Mouse (Mus musculus) urinary bladder, postnatal 25 days (tissue): ENCODE measurements at regions not wholly inside any gene's neighbourhood (a gene's known extent, or its start where the extent isn't known, plus 50 kb on each side); places are given as distances from the start of the nearest gene placed in this dataset.

Experiments
- DNase-seq: peaks from one replicate; pipeline ENCODE4 v3.0.0; 2022; ENCODE audit warnings: low spot score

DNA sequence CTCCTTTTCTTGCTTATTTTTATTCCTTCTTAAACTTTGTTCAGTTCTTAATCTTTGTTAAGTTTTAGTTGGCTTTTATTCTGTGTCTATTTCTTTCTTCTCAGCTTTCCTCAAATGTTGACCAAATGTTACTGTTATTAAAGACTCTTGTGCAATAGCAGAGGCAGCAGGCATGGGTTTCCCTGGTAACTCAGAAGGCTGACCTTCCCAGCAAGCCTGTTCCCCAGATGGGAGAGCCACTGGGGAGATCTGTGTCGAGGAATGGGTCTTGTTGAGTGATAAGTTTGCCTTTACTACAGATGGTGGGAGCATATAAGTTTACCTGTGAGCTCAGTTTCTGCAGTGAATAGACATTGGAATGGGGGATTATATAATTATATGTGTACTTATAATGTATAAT lies 237.2 kb downstream of the Plpp3 start:
- DNase-seq = no peak

GRCm38 (mm10) chr4:105397451-105397850 lies 240.3 kb downstream of the Plpp3 start:
- no peak for DNase-seq

DNA sequence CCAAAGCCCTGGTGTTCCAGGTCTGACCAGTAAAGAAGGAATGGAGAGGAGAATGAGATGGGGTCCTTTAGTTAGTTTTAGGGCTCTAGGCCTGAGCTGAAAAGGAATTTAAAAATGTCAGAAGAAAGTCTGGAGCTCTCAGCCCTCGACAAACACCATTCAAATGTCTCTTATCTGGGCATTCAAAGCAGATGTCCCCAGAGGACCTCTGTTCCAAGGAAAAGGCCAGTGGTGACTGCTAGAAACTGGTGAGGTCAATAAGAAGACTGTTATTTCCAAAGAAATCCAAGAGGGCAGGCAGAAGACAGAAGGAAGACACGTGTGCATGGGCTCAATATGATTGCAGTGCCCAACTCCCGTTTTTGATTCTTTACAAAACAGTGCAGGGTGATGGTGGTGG lies 244.9 kb downstream of the Plpp3 start:
- DNase-seq = no peak

DNA sequence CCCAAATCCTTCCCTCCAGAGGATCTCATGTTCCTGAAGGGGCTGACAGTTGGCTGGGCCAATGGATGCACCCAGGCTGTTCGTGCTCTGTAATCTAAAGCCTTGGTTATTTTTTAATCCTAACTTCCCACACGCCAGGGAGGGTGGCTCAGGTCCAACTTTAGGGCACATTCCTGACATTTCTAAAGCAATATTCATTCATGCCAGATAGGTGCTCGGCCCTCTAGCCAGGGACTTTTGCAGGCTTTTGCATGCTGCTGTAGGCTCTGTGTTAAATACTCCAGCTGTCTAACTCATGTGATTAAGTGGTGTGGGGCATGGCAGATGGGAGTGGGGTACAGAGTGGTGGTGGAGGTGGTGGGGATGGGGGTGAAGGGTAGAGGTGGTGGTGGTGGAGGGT lies 246.0 kb downstream of the Plpp3 start:
- peak; percentile 48 for DNase-seq

DNA sequence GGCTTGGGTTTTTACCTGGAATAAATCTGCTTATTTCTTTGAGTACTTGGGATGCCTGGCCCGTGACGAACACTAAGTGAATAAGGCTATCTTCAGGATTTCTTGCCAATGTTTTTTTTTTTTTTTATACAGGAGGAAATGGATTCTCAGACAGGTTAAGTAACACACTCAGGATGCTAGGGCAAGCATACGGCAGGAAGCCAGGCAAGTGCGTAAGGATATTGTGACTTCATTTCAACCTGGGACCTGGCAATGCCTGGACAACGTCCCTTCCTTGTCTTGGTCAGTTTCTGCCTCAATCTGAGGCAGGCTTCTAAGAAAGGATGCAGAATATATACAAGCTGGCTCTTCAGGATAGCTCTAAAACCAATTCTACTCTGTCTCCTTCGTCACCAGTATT lies 246.5 kb downstream of the Plpp3 start:
- DNase-seq = no peak

DNA sequence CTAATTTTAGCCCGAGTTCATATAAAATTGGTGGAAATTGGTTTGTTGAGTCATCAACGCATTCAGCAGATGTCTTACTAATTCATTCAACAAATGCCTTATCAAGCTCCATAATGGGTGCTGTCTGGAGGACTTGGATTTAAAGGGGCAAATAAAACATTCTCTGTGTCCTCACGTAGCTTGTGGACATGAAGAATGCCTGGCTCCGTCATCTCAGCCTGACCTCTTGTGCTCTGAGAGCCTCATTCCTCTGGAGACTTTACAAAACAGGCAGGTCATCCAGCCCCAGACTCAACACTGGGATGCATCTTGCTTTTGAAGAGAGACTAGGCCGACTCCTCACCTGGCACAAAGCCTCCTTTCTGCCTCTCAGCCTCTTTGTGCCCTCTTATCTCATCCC lies 248.6 kb downstream of the Plpp3 start:
- DNase-seq = no peak

- DNase-seq = no peak
These were observed 249.8 kb downstream of the Plpp3 start for GRCm38 (mm10) chr4:105406786-105407464.

DNA sequence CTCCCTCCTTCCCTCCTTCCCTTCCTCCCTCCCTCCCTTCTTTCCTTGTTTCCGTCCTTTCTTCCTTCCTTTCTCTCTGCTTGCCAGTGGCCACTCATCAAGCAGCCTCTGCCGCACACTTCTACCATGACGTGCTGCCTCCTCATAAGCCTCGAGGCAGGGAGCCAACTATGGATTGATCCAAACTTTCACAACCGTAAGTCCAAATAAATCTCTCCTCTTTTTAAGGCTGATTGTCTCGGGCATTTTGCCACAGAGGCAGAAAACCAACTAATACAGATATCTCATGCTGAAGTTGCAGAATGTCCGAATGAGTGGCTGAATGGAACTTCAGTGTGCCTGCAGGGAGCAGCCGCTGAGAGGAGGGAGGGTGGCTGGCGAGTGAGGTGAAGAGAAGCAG lies 251.7 kb downstream of the Plpp3 start:
- DNase-seq = no peak

DNA sequence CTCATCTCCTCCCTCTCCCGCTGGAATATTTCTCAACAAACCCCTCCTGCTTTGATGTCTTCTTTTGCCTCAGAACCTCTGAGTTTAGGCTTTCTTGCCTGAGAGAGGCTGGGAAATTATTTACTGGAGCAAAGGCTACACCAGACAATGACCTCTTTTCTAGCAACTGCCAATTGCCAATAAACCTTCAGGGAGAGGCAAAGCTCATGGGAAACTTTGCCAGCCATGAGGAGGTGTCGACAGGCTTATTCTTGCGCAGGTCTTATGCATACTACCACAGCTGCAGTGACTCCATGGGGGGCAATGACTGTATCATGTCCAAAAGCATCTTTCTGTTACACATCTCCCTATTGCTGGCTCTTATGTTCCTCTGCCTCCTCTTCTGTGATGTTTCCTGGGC lies 260.0 kb downstream of the Plpp3 start:
- DNase-seq = no peak

DNA sequence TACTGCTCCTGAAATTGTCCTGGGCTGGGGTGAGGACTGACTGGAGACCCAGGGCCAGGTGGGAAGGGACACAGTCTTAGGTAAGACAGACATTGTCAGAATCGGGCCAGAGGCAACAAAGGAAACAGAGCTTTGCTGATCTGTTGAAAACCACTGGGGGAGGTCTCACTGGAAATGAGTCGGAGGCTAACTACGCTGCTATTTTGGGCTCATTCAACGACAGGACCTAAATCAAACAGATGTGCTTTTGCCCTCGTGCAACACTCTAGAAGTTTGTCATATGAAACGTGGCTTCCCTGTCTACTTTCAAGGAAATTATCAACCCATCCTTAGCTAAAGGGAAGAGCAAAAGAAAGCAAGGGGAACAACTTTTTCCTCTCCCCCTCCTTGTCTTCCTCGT lies 265.3 kb downstream of the Plpp3 start:
- no peak for DNase-seq

DNA sequence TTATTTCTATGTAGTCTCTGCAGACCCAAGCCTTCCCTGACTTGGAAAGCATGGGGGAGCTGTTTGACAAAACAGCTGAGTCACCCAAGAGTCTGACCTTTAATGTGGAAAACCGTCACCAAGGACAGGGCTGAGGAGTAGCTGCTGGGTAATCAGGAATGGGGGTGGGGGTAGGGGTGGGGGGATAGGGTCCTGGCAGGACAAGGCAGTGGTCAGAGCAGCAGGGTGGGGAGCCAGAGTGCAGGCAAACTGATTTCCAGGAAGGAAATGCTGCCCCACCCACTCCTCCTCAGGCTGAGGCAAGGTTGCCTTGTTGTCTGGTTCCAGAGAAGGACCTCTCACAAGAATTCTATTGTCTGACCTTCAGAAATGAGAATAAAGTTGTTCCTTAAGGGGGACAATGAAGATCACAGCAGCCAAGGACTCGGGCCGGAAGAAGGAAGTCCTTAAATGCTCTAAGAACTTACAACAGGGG lies 266.6 kb downstream of the Plpp3 start:
- no peak for DNase-seq

DNA sequence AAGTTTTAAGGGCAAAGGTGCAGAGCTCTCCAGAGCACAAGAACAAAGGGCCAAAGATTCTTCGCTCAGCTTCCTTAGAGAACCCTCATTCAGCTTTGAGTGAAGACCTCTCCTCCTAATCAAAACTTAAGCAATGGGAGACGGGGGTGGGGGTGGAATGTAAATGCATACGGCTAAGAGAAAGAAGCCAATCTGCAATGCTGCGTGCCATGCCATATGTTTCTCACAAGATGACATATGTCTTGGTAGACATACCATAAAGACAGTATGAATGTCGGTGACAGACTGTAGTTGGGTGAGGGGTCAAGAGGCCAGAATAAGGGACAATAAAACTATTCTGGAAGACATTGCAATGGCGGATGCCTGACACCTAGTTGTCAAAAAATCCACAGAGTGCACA lies 267.9 kb downstream of the Plpp3 start:
- no peak for DNase-seq

- DNase-seq = no peak
These were observed 270.4 kb downstream of the Plpp3 start for GRCm38 (mm10) chr4:105427581-105427980.

DNA sequence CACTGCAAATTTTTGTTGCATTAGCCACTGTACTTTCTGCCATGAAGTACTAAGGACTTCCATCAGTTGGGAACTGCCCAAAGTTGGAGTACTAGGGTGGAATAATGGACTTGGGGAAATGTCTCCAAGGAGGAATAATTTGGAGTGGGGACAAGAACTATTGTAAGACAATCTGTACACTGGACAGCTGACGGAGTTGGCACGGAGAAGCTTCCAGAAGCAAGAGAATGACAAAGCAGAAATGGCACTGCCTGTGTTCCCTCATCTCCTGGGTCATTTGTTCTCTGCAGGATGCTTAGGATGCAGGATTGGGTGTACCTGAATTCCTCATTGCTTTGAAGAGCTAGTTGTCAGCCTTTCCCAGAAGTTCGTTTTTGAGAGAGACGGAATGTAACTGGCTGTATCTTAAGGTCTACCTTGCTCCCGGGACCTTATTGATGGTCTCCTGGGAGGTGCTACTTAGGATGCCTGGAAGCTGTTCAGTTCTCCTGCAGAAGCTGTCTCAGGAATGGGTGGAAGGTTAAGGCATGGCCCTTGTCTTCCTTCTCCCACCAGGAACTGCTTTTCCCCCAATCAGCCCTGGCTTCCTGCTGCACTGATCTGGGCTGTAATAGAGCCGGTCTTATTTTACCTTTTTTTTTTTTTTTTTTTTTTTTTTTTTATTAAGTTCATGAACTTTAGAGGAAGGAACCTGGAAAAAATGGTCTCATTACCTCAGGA lies 272.4 kb downstream of the Plpp3 start:
- no peak for DNase-seq

DNA sequence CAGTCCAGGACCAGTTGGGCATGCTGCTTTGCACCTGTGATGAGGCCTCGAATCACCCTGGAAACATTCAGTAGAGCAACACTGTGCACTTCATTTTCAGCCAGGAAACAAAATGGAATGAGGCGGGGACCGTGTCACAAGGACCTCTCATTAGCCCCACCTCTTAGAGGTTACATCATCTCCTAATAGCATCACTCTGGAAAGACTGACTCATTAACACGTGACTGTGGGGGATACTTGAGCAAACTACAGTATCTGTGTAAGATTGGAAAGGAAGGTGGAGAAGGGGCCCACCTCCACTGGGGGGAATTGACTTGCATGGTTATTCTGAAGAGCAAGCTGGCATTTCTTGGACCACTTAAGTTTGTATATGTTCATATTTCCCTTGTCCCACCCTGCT lies 275.3 kb downstream of the Plpp3 start:
- DNase-seq = no peak

GRCm38 (mm10) chr4:105437141-105437540 lies 280.0 kb downstream of the Plpp3 start:
- DNase-seq = no peak

- DNase-seq = no peak
These were observed 292.1 kb downstream of the Plpp3 start for GRCm38 (mm10) chr4:105449046-105449860.

DNA sequence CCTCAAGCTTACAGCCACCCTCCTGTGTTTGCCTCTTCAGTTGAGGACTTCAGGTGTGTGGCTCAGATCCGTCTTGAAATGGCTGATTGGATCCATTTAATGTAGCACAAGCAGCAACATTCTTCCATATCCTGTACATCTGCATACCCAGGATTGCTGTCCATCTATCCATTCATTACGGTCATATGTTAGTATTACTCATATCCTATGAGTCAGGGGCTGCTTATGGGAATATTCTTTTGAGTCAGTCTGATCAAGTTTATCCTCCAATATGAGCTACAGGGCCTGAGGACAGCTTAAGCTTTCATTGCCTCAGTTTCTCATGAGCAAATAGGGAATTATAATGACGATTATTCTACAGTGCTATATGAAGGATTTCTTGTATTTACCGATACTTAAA lies 293.7 kb downstream of the Plpp3 start:
- DNase-seq = no peak

- DNase-seq = no peak
These were observed 294.7 kb downstream of the Plpp3 start for GRCm38 (mm10) chr4:105451871-105452270.

DNA sequence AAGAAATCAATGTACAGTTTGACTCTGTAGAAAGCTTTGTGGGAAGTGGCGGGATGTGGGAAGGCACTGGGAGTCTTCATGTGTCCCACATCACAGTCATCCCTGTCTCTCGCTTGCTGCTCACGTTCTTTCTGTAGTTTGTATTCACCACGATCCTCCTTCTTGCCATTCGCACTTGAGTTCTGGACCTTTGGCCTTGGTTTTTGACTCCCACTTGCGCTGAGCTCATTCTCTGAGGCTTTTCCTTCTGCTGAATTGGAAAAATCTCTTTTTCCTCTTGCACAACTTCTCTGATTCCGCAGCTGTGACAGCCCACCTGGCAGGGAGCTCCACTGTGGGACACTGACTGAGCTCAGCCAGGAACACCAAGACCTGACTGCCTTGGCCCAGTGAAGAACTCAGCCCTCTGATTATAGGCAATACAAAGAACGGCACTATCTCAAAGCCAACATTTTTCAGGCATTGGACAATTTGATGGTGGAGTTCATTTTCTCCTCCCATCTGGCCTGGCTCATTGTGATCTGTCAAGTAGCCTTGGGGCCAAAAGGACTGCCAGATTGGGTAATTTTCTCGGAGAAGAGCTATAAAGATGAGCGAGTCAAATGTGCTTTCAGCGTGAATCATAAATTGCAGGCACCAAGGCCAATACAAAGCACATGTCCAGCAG lies 299.9 kb downstream of the Plpp3 start:
- peak; percentile 42 for DNase-seq

- no peak for DNase-seq
These were observed 303.0 kb downstream of the Plpp3 start for GRCm38 (mm10) chr4:105459991-105460688.

DNA sequence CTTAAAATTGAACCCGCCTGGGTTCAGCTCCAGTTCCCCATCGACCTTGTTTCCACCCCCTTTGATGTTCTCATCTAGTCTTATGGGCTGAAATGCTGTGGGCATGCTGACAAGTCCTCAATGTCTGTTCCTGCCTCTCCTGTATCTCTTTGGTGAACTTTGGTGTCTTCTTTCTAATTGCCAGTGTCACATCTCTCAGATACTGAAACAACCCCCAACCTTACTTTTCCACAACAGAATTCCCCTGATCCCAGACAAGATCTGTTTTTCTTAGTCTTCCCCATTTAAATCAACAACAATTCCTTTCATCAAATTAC lies 303.5 kb downstream of the Plpp3 start:
- DNase-seq = no peak
